Mouse (Mus musculus): ENCODE data around the gene Cxcr3. TPM values are rescaled to one million over a fixed set of nuclear protein-coding genes. Genes with fewer than 3 reads are reported as not detected.

Gene Cxcr3
- total RNA-seq, 2 experiments from 2014 or later, result not detected

Other genes starting within 250 kb of the Cxcr3 start
- 10 to 100 TPM; 48.8 to 49.8 TPM for gene Taf1, start 201.5 kb downstream of the Cxcr3 start, total RNA-seq (2021)
- gene Ogt, start 94.2 kb downstream of the Cxcr3 start, total RNA-seq (2021), result 100 to 1,000 TPM; 183 to 190 TPM
- not detected for gene Gm4779, start 60.2 kb upstream of the Cxcr3 start, total RNA-seq (2021)
- gene 8030474K03Rik, start 60.4 kb upstream of the Cxcr3 start, total RNA-seq (2021), result not detected
- 10 to 100 TPM; 26.7 to 29.3 TPM for gene Nhsl2, start 115.1 kb upstream of the Cxcr3 start, total RNA-seq (2021)

Measured in left cerebral cortex, postnatal 14 days (tissue).